Comparison of ENCODE assay signal across 24 mouse cellular contexts in genomic region chr10:99614392-99615249, GRCm38 (mm10).
DNase-seq lines count a peak whose midpoint lies in the region; ATAC-seq and TF ChIP-seq lines count a peak whose summit lies in the region.
"Had no signal": no experiment of that assay in that cellular context is flagged by ENCODE, and none has a peak within 500 bp of the region (broad histone marks: within the 10 kb centered on the region; RNA-seq: fewer than 3 reads in every experiment).

No protein-coding gene starts in this region.

- no peak for TF ChIP-seq CTCF in intestine, postnatal 0 days (IDR thresholded peaks at IDR 0.05; ENCODE audit: low read depth)

- no peaks in the 10 kb centered on the region; the same call in 1 of the 2 replicates for H3K4me1 ChIP-seq in embryonic facial prominence, embryonic 10.5 days
- H3K4me1 ChIP-seq in intestine, embryonic 15.5 days (replicated peaks): no peaks in the 10 kb centered on the region
- H3K4me1 ChIP-seq in intestine, postnatal 0 days (replicated peaks; ENCODE audit: control insufficient read depth, insufficient read depth, low read length): no peaks in the 10 kb centered on the region
- H3K4me1 ChIP-seq: embryonic facial prominence, embryonic 12.5 days; forebrain, embryonic 13.5 days; forebrain, embryonic 15.5 days had no signal

- no peaks in the 10 kb centered on the region for H3K27me3 ChIP-seq in embryonic facial prominence, embryonic 10.5 days (replicated peaks; ENCODE audit: low read depth, poor library complexity, severe bottlenecking)
- no peaks in the 10 kb centered on the region for H3K27me3 ChIP-seq in intestine, embryonic 15.5 days (replicated peaks)
- H3K27me3 ChIP-seq in intestine, postnatal 0 days (replicated peaks; ENCODE audit: control insufficient read depth, insufficient read depth, low read length): no peaks in the 10 kb centered on the region
- H3K27me3 ChIP-seq: CH12.LX; embryonic facial prominence, embryonic 12.5 days; forebrain, embryonic 13.5 days; forebrain, embryonic 15.5 days; Patski had no signal

- no peak for DNase-seq in embryonic facial prominence, embryonic 10.5 days (ENCODE audit: low spot score)
- DNase-seq in adrenal gland, postnatal 10 days: no peak
- no peak for DNase-seq in heart, adult 18-20 months
- no peak for DNase-seq in gastrocnemius, adult 18-20 months (ENCODE audit: low spot score)
- DNase-seq: adrenal gland, adult 8-10 months; adrenal gland, postnatal 25 days; B cell, adult 2 months; cerebellum, adult 11 months; cerebellum, adult 18-20 months; cerebellum, adult 8-10 months; cerebellum, adult 9-11 months; cerebellum, postnatal 14 days; cerebellum, postnatal 36 days; embryo, embryonic 11 days; forebrain, postnatal 0 days had no signal

- H3K9ac ChIP-seq in intestine, embryonic 15.5 days: no peak overlapping the region
- H3K9ac ChIP-seq in intestine, postnatal 0 days (ENCODE audit: low read depth, low read length): no peak overlapping the region
- H3K9ac ChIP-seq: embryonic facial prominence, embryonic 12.5 days; forebrain, embryonic 13.5 days; forebrain, embryonic 15.5 days; forebrain, postnatal 0 days had no signal

- H3K27ac ChIP-seq in embryonic facial prominence, embryonic 10.5 days (replicated peaks): 0 out of 2 replicates have a peak overlapping the region, but pooled peaks have one; percentile 25
- H3K27ac ChIP-seq in intestine, embryonic 15.5 days: peak overlapping the region; percentile 54
- H3K27ac ChIP-seq in intestine, postnatal 0 days (ENCODE audit: low read depth, low read length): no peak overlapping the region
- H3K27ac ChIP-seq: embryonic facial prominence, embryonic 12.5 days; forebrain, embryonic 13.5 days; forebrain, embryonic 15.5 days had no signal

- H3K4me2 ChIP-seq in intestine, embryonic 15.5 days (replicated peaks): peak overlapping the region; percentile 34
- H3K4me2 ChIP-seq in intestine, postnatal 0 days (replicated peaks; ENCODE audit: low read depth): no peak overlapping the region
- H3K4me2 ChIP-seq: embryonic facial prominence, embryonic 12.5 days; forebrain, embryonic 13.5 days; forebrain, embryonic 15.5 days had no signal

- WGBS in embryonic facial prominence, embryonic 10.5 days: 68% methylated on average over 7 of the region's 7 CpGs
- 29% methylated on average over 7 of the region's 7 CpGs for whole genome bisulfite sequencing in intestine, embryonic 15.5 days
- WGBS in intestine, postnatal 0 days: 17% methylated on average over 7 of the region's 7 CpGs

- H3K9me3 ChIP-seq in embryonic facial prominence, embryonic 10.5 days: peaks cover 3% of the 10 kb centered on the region; the same call in 1 of the 2 replicates
- no peaks in the 10 kb centered on the region for H3K9me3 ChIP-seq in intestine, embryonic 15.5 days
- H3K9me3 ChIP-seq in intestine, postnatal 0 days (ENCODE audit: control insufficient read depth): no peaks in the 10 kb centered on the region
- H3K9me3 ChIP-seq: forebrain, embryonic 13.5 days; forebrain, embryonic 15.5 days had no signal

- H3K4me3 ChIP-seq in embryonic facial prominence, embryonic 10.5 days: no peak overlapping the region
- no peak overlapping the region for H3K4me3 ChIP-seq in intestine, embryonic 15.5 days (replicated peaks)
- H3K4me3 ChIP-seq in intestine, postnatal 0 days (ENCODE audit: low read depth, low read length): no peak overlapping the region
- H3K4me3 ChIP-seq: embryonic facial prominence, embryonic 12.5 days; forebrain, embryonic 13.5 days; forebrain, embryonic 15.5 days had no signal

- ATAC-seq in intestine, embryonic 15.5 days: peak; percentile 95
- ATAC-seq in intestine, postnatal 0 days: peak; percentile 77
- ATAC-seq: activated CD4-positive, CD25-positive, alpha-beta regulatory T cell, adult 4 months; forebrain, embryonic 15.5 days; forebrain, postnatal 0 days; Patski had no signal

- H3K36me3 ChIP-seq in embryonic facial prominence, embryonic 10.5 days (replicated peaks): no peaks in the 10 kb centered on the region
- no peaks in the 10 kb centered on the region for H3K36me3 ChIP-seq in intestine, embryonic 15.5 days
- H3K36me3 ChIP-seq in intestine, postnatal 0 days (ENCODE audit: control insufficient read depth, insufficient read depth): no peaks in the 10 kb centered on the region
- H3K36me3 ChIP-seq: embryonic facial prominence, embryonic 12.5 days; forebrain, embryonic 15.5 days; G1E had no signal
